Mouse (Mus musculus): Measurements from ENCODE around the gene 4931414P19Rik.

The 4931414P19Rik gene

GRCm38 (mm10) chr14:54605752-54606321 lies at the start of gene 4931414P19Rik:
TSS of gene 4931414P19Rik (minus strand) at chr14:54605993.
- in situ Hi-C loops (cut with MseI, MboI): no loop called here

DNA sequence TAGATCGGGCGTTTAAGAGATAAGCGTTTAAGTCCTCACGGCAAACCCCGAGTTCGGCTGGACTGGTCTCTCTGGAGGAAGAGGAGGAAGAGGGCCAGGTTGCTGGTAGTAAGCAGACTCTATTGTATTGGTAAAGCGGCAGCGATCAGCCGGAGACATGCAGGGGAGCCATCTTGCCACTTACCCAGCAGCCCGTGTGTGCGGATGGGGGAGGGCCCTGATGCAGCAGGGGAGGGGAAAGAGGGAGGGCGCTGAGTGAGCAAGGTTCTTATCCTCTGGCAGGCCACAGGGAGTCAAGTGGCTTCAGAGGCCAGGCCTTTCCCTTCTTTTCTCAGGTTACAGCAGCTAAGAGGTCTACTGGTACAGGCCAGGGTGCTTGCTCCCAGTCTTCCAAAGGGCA lies 47.7 kb upstream of the 4931414P19Rik start:
- in situ Hi-C loops (cut with MseI, MboI): no loop called here

- in situ Hi-C loops (cut with MseI, MboI): no loop called here
These were observed 47.0 kb upstream of the 4931414P19Rik start for GRCm38 (mm10) chr14:54652787-54653186.

- in situ Hi-C loops (cut with MseI, MboI): no loop called here
These were observed 45.8 kb upstream of the 4931414P19Rik start for GRCm38 (mm10) chr14:54651556-54651955.

DNA sequence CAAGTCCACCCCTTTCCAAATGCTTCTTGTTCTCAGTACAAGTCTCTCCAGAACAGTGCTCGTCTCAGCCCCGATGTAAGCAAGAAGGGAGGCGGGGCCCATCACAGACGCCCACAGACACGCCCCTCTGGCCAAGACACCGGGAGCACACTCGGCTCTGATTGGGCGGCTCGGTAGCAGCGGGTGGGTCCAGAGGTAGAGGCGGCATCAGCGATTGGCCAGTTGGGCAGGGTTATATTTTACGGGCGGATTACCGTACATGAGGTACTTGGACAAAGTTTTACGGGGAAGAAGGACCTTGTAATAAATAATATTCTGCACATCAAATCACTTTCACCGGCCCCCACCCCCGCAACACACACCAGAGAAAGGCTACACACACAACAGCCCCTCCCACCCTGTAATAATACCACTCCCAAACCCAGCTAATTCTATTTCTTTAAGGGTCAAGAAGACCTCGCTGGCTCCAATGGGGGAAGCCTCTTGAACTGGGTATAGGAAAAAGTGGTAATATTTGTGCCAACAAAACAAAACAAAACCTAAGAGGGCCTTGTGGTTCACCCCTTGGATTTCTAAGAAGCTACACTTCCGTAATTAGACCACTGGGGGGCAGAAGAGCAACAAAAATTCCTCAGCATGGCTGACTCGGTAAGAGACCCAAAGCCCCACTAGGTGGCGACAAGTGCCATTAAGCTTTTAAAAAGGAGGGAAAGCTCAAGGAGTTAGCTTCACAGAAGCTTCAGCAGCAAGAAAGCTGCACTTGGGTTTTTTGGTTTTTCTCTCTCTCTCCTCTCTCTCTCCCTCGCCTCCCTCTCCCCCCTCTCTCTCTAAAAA lies 45.0 kb upstream of the 4931414P19Rik start:
- in situ Hi-C loops (cut with MseI, MboI): no loop called here

GRCm38 (mm10) chr14:54647900-54648299 lies 42.1 kb upstream of the 4931414P19Rik start:
- in situ Hi-C loops (cut with MseI, MboI): no loop called here

DNA sequence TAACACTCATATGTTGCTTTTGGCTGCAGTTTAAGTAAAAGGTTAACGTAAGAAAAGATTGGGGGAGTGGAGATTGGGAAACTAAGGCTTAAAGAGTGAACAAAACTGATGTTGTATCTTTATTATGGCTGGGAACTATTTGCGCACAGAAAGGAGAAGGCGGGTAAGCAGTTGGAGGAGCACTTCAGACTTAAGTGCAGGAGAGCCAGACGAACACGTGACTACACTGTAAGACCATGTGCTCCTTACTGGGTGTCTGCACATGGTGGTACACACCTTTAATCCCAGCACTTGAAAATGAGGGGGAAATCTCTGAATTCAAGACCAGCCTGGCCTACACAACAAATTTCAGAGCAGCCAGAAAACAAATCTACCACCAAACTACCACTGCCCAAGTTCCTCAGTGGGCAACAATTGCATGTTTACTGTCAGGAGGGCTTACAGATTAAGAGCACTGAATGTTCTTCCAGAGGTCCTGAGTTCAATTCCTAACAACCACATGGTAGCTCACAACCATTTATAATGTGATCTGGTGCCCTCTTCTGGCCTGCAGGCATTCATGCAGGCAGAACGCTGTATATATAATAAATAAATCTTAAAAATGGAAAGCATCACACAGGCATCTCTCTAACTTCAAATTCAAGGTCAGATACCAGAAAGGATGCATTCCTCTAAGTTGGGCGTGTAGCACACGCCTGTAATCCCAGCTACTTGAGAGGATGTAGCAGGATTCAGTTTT lies 41.3 kb upstream of the 4931414P19Rik start:
- in situ Hi-C loops (cut with MseI, MboI): no loop called here

- in situ Hi-C loops (cut with MseI, MboI): no loop called here
These were observed 40.7 kb upstream of the 4931414P19Rik start for GRCm38 (mm10) chr14:54646455-54646854.

GRCm38 (mm10) chr14:54644294-54644693 lies 38.5 kb upstream of the 4931414P19Rik start:
- in situ Hi-C loops (cut with MseI, MboI): no loop called here

DNA sequence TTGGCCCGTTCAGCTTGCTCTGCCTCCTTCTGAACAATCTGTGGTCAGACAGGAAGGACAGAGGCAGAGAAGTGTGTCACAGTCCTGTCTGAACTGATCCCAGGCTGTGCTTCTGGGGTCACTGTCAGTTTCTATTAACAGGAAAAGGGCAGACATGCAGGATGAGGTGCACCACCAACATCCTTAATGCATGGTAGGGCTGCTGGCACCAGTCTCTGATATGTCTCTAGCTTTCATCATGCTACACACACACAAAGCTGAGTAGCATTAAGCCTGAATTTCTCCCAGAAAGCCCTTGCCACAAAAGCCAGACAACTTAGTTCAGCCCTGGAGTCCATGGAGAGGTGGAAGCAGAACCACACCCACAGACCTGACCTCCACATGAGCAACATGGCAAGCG lies 37.2 kb upstream of the 4931414P19Rik start:
- in situ Hi-C loops (cut with MseI, MboI): no loop called here

- in situ Hi-C loops (cut with MseI, MboI): no loop called here
These were observed 36.6 kb upstream of the 4931414P19Rik start for GRCm38 (mm10) chr14:54642224-54642944.

DNA sequence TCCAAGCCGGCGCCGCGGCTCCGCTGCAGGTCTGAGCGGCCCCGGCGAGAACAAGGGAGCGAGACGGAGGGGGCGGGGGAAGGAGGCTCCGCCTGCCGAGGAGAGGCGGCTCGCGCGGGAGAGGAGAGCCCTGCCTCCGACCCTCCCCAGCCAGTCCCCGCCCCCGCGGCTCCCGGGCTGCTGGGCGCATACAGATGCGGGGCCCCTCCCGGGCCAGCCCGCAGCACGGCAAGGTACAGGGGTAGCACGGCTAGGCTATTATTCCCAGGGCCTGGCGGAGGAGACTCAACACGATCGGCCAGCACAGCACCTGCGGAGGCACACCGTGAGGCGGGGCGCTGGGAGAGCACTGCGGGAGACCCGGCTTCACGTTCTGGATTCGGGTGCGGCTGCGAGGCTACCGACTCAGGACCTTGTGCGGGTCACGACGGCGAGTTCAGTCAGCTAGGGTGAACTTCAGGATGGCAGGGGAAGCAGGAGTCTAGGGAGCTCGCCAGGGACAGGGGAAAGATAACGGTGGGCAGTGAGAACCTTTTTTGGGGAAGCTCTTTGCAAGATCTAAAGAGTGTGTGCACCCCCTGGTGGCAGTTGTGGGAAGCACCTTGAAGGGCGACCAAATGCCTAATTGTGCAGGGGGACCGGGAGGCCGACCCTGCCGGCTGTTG lies 35.6 kb upstream of the 4931414P19Rik start, which contains the start of gene Cdh24:
Gene Cdh24 (minus strand): TSS at position 60 of the 665 bp plus-strand sequence.
- in situ Hi-C loops (cut with MseI, MboI): no loop called here

- in situ Hi-C loops (cut with MseI, MboI): no loop called here
These were observed 35.1 kb upstream of the 4931414P19Rik start, which contains the start of gene Gm17606 for GRCm38 (mm10) chr14:54640946-54641304. TSS of gene Gm17606 (plus strand) at chr14:54640952.

DNA sequence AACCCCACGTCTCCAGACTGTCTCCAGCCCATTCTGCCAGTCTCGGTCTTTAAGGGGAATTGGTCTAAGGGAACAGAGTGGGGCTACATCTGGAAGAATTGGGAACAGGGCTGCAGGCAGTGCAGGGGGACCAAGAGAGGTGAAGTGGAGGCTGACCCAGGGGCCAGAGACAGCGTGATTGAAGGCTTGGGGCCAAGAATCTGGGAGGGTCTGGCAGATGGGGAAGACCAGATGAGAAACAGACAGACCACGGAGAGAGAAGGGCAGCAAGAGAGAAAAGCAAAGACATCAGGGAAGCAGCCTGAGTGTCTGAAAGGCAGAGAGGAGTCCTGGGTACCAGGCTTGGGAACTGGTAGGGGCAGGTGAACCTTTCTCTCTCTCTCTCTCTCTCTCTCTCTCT lies 34.3 kb upstream of the 4931414P19Rik start:
- in situ Hi-C loops (cut with MseI, MboI): no loop called here

GRCm38 (mm10) chr14:54638210-54638609 lies 32.4 kb upstream of the 4931414P19Rik start:
- in situ Hi-C loops (cut with MseI, MboI): no loop called here

DNA sequence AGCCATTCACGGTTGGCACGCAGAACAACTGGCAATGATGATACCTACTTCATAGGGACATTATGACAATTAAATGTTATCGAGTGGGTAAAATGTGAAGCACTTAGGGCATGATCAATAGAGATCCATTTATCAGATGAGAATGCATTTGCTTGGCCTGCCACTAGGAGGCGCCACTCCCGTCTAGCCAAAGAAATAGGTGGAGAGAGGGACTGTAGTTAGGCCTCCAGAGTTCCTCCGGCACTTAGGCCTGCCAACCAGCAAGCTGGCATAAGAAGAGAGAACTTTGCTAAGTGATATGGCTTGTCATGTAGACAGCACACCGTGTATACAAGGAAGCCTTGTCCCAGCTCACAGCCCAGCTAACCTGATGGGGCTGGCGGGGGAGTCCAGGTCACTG lies 31.2 kb upstream of the 4931414P19Rik start:
- in situ Hi-C loops (cut with MseI, MboI): no loop called here

GRCm38 (mm10) chr14:54634182-54634581 lies 28.4 kb upstream of the 4931414P19Rik start:
- in situ Hi-C loops (cut with MseI, MboI): no loop called here

- in situ Hi-C loops (cut with MseI, MboI): no loop called here
These were observed 26.5 kb upstream of the 4931414P19Rik start for GRCm38 (mm10) chr14:54632252-54632651.

- in situ Hi-C loops (cut with MseI, MboI): no loop called here
These were observed 25.4 kb upstream of the 4931414P19Rik start for GRCm38 (mm10) chr14:54631240-54631599.

- in situ Hi-C loops (cut with MseI, MboI): no loop called here
These were observed 24.9 kb upstream of the 4931414P19Rik start for GRCm38 (mm10) chr14:54630583-54631239.

DNA sequence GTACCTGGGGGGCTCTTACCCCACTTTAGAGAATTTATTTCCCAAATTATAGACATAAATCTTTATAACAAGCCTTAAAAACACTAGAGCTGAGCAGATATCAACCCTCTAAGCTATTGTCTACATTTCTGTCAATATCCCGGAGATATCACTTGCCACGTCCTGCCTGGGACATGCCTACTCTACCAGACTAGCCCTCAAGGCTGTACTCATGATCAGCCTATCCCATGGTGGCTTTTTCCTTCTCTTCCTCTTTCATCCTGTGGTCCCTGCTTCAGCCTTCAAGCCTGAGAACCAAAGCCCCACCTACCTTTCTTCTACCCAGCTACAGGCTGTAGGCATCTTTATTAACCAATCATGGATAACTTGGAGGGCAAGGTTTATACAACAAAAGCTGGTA lies 24.0 kb upstream of the 4931414P19Rik start:
- in situ Hi-C loops (cut with MseI, MboI): no loop called here
